Mouse (Mus musculus): ENCODE data around the gene Sim1. TPM values are rescaled to one million over a fixed set of nuclear protein-coding genes. Genes with fewer than 3 reads are reported as not detected.

Sim1 gene
- polyA plus RNA-seq, 1 experiment from 2014 or later: 0.02 TPM

DNA sequence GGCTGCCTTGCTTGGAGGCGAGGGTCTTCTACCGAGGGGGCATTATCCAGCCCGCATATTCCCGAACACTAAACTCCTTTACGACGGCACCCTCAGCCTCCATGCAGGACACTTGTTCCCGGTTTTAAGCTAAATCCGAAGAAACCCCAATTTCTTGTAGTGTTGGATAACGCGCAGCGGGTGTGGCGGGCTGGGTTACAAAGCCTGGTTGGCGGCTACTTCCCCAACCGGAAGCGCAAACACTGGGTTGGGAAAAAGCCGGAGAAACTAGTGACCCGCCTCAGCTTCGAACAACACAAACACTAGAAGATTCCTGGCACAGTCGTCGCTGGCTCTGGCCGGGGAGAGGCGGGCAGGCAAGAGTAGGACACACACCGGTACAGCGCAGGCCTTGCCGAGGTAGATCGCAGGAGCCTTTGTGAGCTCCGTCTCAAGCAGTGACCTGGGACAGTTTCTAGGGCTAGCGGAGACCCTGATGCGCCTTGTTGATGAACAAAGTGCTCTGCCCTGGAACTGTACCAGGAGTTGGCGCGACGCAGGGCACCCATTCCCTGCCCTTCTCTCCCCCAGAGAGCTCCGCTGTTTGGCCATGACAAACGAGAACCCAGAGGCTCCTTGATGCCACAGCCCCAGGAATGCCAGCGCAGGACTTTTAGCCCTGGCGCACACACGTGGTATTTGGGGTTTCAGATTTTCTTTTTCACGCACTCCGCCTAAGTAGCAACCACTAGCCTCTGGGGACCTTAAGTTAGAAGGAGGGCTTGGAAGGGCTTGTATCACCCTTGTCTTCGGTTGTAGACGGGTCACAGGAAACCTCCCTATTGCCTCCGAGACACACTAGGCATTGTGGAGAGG lies 6.4 kb downstream of the Sim1 start:
- Histone ChIP-seq H3K27me3 (replicated peaks; ENCODE audit: control insufficient read depth, insufficient read depth, low read length) (peaks cover 62% of the 10 kb centered on the region), H3K9ac (ENCODE audit: low read depth, low read length) (no peak overlapping the region), H3K27ac (ENCODE audit: low read length) (no peak overlapping the region), H3K4me1 (ENCODE audit: control insufficient read depth, insufficient read depth, low read length) (no peaks in the 10 kb centered on the region), H3K36me3 (ENCODE audit: control insufficient read depth, insufficient read depth, low read length) (no peaks in the 10 kb centered on the region), H3K4me2 (ENCODE audit: low read depth, low read length) (no peak overlapping the region), H3K4me3 (ENCODE audit: low read length) (no peak overlapping the region), H3K9me3 (ENCODE audit: control insufficient read depth, low read length) (no peaks in the 10 kb centered on the region)
- ATAC-seq: peak; percentile 11; the same call in 1 of the 2 replicates
- 1% methylated on average over 42 of the region's 42 CpGs for WGBS

GRCm38 (mm10) chr10:50901601-50902475 lies 7.3 kb downstream of the Sim1 start:
- H3K9ac ChIP-seq (ENCODE audit: low read depth, low read length): no peak overlapping the region
- no peak overlapping the region for H3K4me3 ChIP-seq (ENCODE audit: low read length)

DNA sequence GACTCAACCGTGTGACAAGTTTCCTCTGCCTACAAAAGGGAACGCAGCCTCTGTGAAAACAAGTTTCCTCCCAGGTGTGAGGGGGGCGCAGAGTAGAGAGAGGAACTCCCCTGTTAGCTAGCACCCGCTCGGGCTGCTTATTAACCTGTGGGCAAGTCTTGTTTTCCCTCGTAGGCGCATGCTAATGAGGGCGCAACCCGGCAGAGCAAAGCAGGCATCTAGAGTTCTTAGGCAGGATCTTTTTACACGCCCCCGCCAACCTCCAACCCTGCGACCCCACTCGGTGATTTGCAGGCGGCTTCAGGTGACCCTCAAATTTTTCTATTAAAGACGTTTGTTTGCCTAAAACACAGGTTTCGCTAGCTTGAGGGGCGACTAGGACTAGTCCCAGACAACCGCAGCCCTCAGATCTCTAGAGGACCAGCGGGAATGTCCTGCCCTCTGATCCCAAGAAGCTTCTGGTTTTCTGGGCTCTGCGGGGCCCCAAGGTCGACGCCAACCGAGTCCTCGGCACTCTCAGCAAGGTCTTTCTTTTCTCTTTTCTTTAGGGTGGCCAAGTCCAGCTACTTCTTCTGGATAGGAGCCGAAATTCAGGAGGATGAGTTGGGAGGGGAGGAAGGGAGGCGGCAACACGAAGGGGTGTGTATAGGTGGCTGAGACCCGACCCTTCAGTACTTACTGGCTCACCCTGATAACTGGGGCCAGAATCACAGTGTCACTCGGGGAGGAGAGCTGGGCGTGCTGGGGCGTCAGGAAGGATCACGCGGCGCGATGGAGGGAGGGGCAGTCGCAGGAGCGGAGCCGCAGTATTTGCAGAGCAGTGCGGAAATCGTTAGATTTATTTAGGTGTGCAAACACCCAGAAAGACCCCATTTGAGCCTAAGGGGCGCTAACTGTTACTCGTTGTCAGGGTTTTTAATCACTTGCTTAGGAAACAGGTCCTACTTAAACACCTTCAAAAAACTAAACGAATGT lies 8.5 kb downstream of the Sim1 start:
- H3K27me3 ChIP-seq (replicated peaks; ENCODE audit: control insufficient read depth, insufficient read depth, low read length): peaks cover 77% of the 10 kb centered on the region
- H3K36me3 ChIP-seq (ENCODE audit: control insufficient read depth, insufficient read depth, low read length): no peaks in the 10 kb centered on the region
- no peak overlapping the region for H3K9ac ChIP-seq (ENCODE audit: low read depth, low read length)
- 0 out of 2 replicates have a peak, but pooled peaks have one; percentile 19 for ATAC-seq
- under 1% methylated on average over 43 of the region's 43 CpGs for WGBS
- 0 out of 2 replicates have a peak overlapping the region, but pooled peaks have one; percentile 16 for H3K4me2 ChIP-seq (ENCODE audit: low read depth, low read length)
- no peak overlapping the region for H3K4me3 ChIP-seq (ENCODE audit: low read length)
- H3K27ac ChIP-seq (ENCODE audit: low read length): no peak overlapping the region
- H3K4me1 ChIP-seq (ENCODE audit: control insufficient read depth, insufficient read depth, low read length): no peaks in the 10 kb centered on the region
- no peaks in the 10 kb centered on the region for H3K9me3 ChIP-seq (ENCODE audit: control insufficient read depth, low read length)

More at GRCm38 (mm10) chr10:50901601-50902475, 7.3 kb downstream of the Sim1 start:
- Histone ChIP-seq H3K4me2 (ENCODE audit: low read depth, low read length) (no peak overlapping the region), H3K9me3 (ENCODE audit: control insufficient read depth, low read length) (no peaks in the 10 kb centered on the region), H3K27me3 (replicated peaks; ENCODE audit: control insufficient read depth, insufficient read depth, low read length) (peaks cover 68% of the 10 kb centered on the region), H3K36me3 (ENCODE audit: control insufficient read depth, insufficient read depth, low read length) (no peaks in the 10 kb centered on the region), H3K27ac (ENCODE audit: low read length) (no peak overlapping the region), H3K4me1 (ENCODE audit: control insufficient read depth, insufficient read depth, low read length) (no peaks in the 10 kb centered on the region)
- 3% methylated on average over 19 of the region's 19 CpGs for WGBS
- ATAC-seq: no peak

- WGBS: 5% methylated on average over 26 of the region's 26 CpGs
- Histone ChIP-seq H3K4me3 (ENCODE audit: low read length) (no peak overlapping the region), H3K27me3 (replicated peaks; ENCODE audit: control insufficient read depth, insufficient read depth, low read length) (peaks cover 81% of the 10 kb centered on the region), H3K4me2 (ENCODE audit: low read depth, low read length) (no peak overlapping the region), H3K9me3 (ENCODE audit: control insufficient read depth, low read length) (no peaks in the 10 kb centered on the region), H3K27ac (ENCODE audit: low read length) (no peak overlapping the region), H3K9ac (ENCODE audit: low read depth, low read length) (no peak overlapping the region), H3K36me3 (ENCODE audit: control insufficient read depth, insufficient read depth, low read length) (no peaks in the 10 kb centered on the region), H3K4me1 (ENCODE audit: control insufficient read depth, insufficient read depth, low read length) (no peaks in the 10 kb centered on the region)
- no peak for ATAC-seq
Measured at GRCm38 (mm10) chr10:50903846-50904763, 9.6 kb downstream of the Sim1 start.

- no peak overlapping the region for H3K27ac ChIP-seq (ENCODE audit: low read length)
- no peaks in the 10 kb centered on the region for H3K36me3 ChIP-seq (ENCODE audit: control insufficient read depth, insufficient read depth, low read length)
- H3K9ac ChIP-seq (ENCODE audit: low read depth, low read length): no peak overlapping the region
- no peak overlapping the region for H3K4me3 ChIP-seq (ENCODE audit: low read length)
- no peak overlapping the region for H3K4me2 ChIP-seq (ENCODE audit: low read depth, low read length)
- WGBS: 10% methylated on average over 29 of the region's 29 CpGs
- ATAC-seq: no peak
- peaks cover 88% of the 10 kb centered on the region for H3K27me3 ChIP-seq (replicated peaks; ENCODE audit: control insufficient read depth, insufficient read depth, low read length)
- no peaks in the 10 kb centered on the region for H3K9me3 ChIP-seq (ENCODE audit: control insufficient read depth, low read length)
- H3K4me1 ChIP-seq (ENCODE audit: control insufficient read depth, insufficient read depth, low read length): no peaks in the 10 kb centered on the region
Measured at GRCm38 (mm10) chr10:50904764-50905701, 10.5 kb downstream of the Sim1 start.

- WGBS: 4% methylated on average over 16 of the region's 16 CpGs
Measured at GRCm38 (mm10) chr10:50910400-50910799, 15.8 kb downstream of the Sim1 start.

DNA sequence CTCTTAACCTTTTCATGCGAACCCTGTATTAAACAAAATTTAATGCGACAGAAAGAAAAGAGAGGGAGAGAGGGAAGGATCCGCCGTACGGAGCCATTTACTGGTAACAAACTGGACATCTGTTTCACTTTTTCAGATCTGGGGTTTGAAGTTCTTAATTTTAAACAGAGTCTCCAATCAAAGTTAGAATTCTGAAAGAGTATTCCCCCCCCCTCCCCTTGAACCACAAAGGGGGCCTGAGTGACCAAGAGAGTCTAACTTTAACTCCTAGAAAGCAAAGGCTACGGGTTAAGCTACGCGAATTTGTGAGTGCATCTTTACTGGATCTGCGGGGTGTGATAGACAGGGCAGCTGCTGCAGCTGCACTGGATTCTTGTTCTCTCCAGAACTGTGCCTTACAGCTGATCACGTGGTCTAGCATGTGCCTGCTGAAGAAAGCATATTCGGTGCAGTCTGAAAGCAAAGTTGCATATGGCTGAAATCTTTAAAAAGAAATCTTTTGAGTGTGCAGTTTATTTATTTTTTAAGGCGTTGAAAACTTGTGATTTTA lies 16.4 kb downstream of the Sim1 start:
- peak; percentile 62; the same call in 1 of the 2 replicates for ATAC-seq
- no peak overlapping the region for H3K9ac ChIP-seq (ENCODE audit: low read depth, low read length)
- H3K4me2 ChIP-seq (ENCODE audit: low read depth, low read length): peak overlapping the region; percentile 20; the same call in 1 of the 2 replicates
- H3K27me3 ChIP-seq (replicated peaks; ENCODE audit: control insufficient read depth, insufficient read depth, low read length): peaks cover 58% of the 10 kb centered on the region
- H3K36me3 ChIP-seq (ENCODE audit: control insufficient read depth, insufficient read depth, low read length): no peaks in the 10 kb centered on the region
- 5% methylated on average over 12 of the region's 12 CpGs for WGBS
- H3K4me3 ChIP-seq (ENCODE audit: low read length): peak overlapping the region; percentile 26
- H3K4me1 ChIP-seq (ENCODE audit: control insufficient read depth, insufficient read depth, low read length): no peaks in the 10 kb centered on the region
- no peak overlapping the region for H3K27ac ChIP-seq (ENCODE audit: low read length)
- H3K9me3 ChIP-seq (ENCODE audit: control insufficient read depth, low read length): no peaks in the 10 kb centered on the region

More at GRCm38 (mm10) chr10:50910400-50910799, 15.8 kb downstream of the Sim1 start:
- Histone ChIP-seq H3K4me2 (ENCODE audit: low read depth, low read length) (peak overlapping the region; percentile 20; the same call in 1 of the 2 replicates), H3K4me1 (ENCODE audit: control insufficient read depth, insufficient read depth, low read length) (no peaks in the 10 kb centered on the region), H3K27ac (ENCODE audit: low read length) (no peak overlapping the region), H3K36me3 (ENCODE audit: control insufficient read depth, insufficient read depth, low read length) (no peaks in the 10 kb centered on the region), H3K9me3 (ENCODE audit: control insufficient read depth, low read length) (no peaks in the 10 kb centered on the region), H3K9ac (ENCODE audit: low read depth, low read length) (no peak overlapping the region), H3K4me3 (ENCODE audit: low read length) (peak overlapping the region; percentile 26; the same call in 1 of the 2 replicates), H3K27me3 (replicated peaks; ENCODE audit: control insufficient read depth, insufficient read depth, low read length) (peaks cover 62% of the 10 kb centered on the region)
- peak; percentile 46; the same call in 1 of the 2 replicates for ATAC-seq
